Mouse (Mus musculus): ENCODE results near the gene 4430402I18Rik. TPM values are rescaled to one million over a fixed set of nuclear protein-coding genes. Genes with fewer than 3 reads are reported as not detected.
A peak's percentile ranks its signal among the peaks of the same experiment; 100 is the strongest.
"Not testable (repeated sequence)": the region's sequence is repeated elsewhere in the genome, so short reads cannot be mapped to it uniquely, and the experiment has no call there.

The 4430402I18Rik gene
- polyA plus RNA-seq, 1 experiment from 2014 or later: 0.23 TPM

GRCm38 (mm10) chr19:29000321-29000720 is 32.7 kb upstream of the 4430402I18Rik start:
- H3K4me3 ChIP-seq (ENCODE audit: low read depth, low read length); H3K27ac ChIP-seq (ENCODE audit: low read depth); H3K4me2 ChIP-seq (ENCODE audit: low read length); H3K9ac ChIP-seq (ENCODE audit: low read length); H3K4me1 ChIP-seq (replicated peaks; ENCODE audit: control insufficient read depth, insufficient read depth, low read length); DNase-seq (ENCODE audit: low spot score); H3K9me3 ChIP-seq (ENCODE audit: control insufficient read depth, low read length); ATAC-seq (replicated peaks; ENCODE audit: low FRiP score, low TSS enrichment, low read depth); H3K27me3 ChIP-seq (replicated peaks; ENCODE audit: control insufficient read depth, insufficient read depth, low read length): not testable (repeated sequence)
- peaks cover 66% of the 10 kb centered on the region for H3K36me3 ChIP-seq (ENCODE audit: control insufficient read depth, insufficient read depth, low read length)
- 98% methylated on average over 16 of the region's 16 CpGs for whole genome bisulfite sequencing

- Histone ChIP-seq H3K4me3 (ENCODE audit: low read depth, low read length) (no peak overlapping the region), H3K4me2 (ENCODE audit: low read length) (no peak overlapping the region), H3K4me1 (replicated peaks; ENCODE audit: control insufficient read depth, insufficient read depth, low read length) (no peaks in the 10 kb centered on the region), H3K27ac (ENCODE audit: low read depth) (no peak overlapping the region), H3K9me3 (ENCODE audit: control insufficient read depth, low read length) (no peaks in the 10 kb centered on the region), H3K36me3 (ENCODE audit: control insufficient read depth, insufficient read depth, low read length) (peaks cover 76% of the 10 kb centered on the region), H3K27me3 (replicated peaks; ENCODE audit: control insufficient read depth, insufficient read depth, low read length) (no peaks in the 10 kb centered on the region), H3K9ac (ENCODE audit: low read length) (no peak overlapping the region)
- WGBS: 81% methylated on average over 4 of the region's 4 CpGs
- DNase-seq (ENCODE audit: low spot score): no peak
- no peak for ATAC-seq (replicated peaks; ENCODE audit: low FRiP score, low TSS enrichment, low read depth)
These were observed 30.5 kb upstream of the 4430402I18Rik start for GRCm38 (mm10) chr19:28997976-28998630.

DNA sequence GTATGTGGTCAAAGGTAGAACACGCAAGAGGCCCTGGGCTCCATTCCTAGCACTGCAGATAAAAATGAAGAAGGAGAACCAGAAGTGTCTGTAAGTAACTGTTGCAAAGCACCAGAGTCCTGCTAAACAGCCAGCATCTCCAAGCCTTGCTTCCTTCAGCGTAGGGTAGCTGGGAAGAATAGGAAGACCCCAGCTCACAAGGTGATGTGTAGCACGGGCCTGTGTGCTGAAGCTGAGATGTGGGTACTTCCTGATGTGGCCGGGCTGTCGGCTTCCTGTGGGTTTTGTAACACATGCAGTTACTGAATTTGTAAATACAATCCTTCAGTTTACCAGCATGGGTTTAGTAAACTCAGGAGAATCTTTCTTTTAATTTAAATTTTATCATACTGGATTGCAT is 27.8 kb upstream of the 4430402I18Rik start:
- WGBS: 92% methylated on average over 5 of the region's 5 CpGs
- H3K27ac ChIP-seq (ENCODE audit: low read depth): no peak overlapping the region
- DNase-seq (ENCODE audit: low spot score): no peak

GRCm38 (mm10) chr19:28994870-28995269 is 27.3 kb upstream of the 4430402I18Rik start:
- no peak for ATAC-seq (replicated peaks; ENCODE audit: low FRiP score, low TSS enrichment, low read depth)

More for the DNA sequence above, 27.8 kb upstream of the 4430402I18Rik start:
- H3K27me3 ChIP-seq (replicated peaks; ENCODE audit: control insufficient read depth, insufficient read depth, low read length): no peaks in the 10 kb centered on the region
- H3K4me2 ChIP-seq (ENCODE audit: low read length): no peak overlapping the region
- ATAC-seq (replicated peaks; ENCODE audit: low FRiP score, low TSS enrichment, low read depth): no peak
- no peak overlapping the region for H3K9ac ChIP-seq (ENCODE audit: low read length)
- no peak overlapping the region for H3K4me3 ChIP-seq (ENCODE audit: low read depth, low read length)
- no peaks in the 10 kb centered on the region for H3K9me3 ChIP-seq (ENCODE audit: control insufficient read depth, low read length)
- no peaks in the 10 kb centered on the region; the same call in 1 of the 2 replicates for H3K4me1 ChIP-seq (replicated peaks; ENCODE audit: control insufficient read depth, insufficient read depth, low read length)
- H3K36me3 ChIP-seq (ENCODE audit: control insufficient read depth, insufficient read depth, low read length): peaks cover 54% of the 10 kb centered on the region

GRCm38 (mm10) chr19:28991391-28991790 is 23.8 kb upstream of the 4430402I18Rik start:
- DNase-seq (ENCODE audit: low spot score): no peak
- Histone ChIP-seq H3K4me3 (ENCODE audit: low read depth, low read length) (peak overlapping the region; percentile 88), H3K27ac (ENCODE audit: low read depth) (no peak overlapping the region), H3K27me3 (replicated peaks; ENCODE audit: control insufficient read depth, insufficient read depth, low read length) (no peaks in the 10 kb centered on the region), H3K4me2 (ENCODE audit: low read length) (peak overlapping the region; percentile 74), H3K9me3 (ENCODE audit: control insufficient read depth, low read length) (no peaks in the 10 kb centered on the region), H3K36me3 (ENCODE audit: control insufficient read depth, insufficient read depth, low read length) (peaks cover 26% of the 10 kb centered on the region), H3K4me1 (replicated peaks; ENCODE audit: control insufficient read depth, insufficient read depth, low read length) (peaks cover 5% of the 10 kb centered on the region; the same call in 1 of the 2 replicates), H3K9ac (ENCODE audit: low read length) (peak overlapping the region; percentile 84)
- 69% methylated on average over 5 of the region's 5 CpGs for WGBS
- ATAC-seq (replicated peaks; ENCODE audit: low FRiP score, low TSS enrichment, low read depth): no peak

More at GRCm38 (mm10) chr19:28994870-28995269, 27.3 kb upstream of the 4430402I18Rik start:
- Histone ChIP-seq H3K4me2 (ENCODE audit: low read length) (no peak overlapping the region), H3K36me3 (ENCODE audit: control insufficient read depth, insufficient read depth, low read length) (peaks cover 49% of the 10 kb centered on the region), H3K4me1 (replicated peaks; ENCODE audit: control insufficient read depth, insufficient read depth, low read length) (peaks cover under 1% of the 10 kb centered on the region; the same call in 1 of the 2 replicates), H3K27ac (ENCODE audit: low read depth) (no peak overlapping the region), H3K4me3 (ENCODE audit: low read depth, low read length) (no peak overlapping the region), H3K27me3 (replicated peaks; ENCODE audit: control insufficient read depth, insufficient read depth, low read length) (no peaks in the 10 kb centered on the region), H3K9ac (ENCODE audit: low read length) (no peak overlapping the region), H3K9me3 (ENCODE audit: control insufficient read depth, low read length) (no peaks in the 10 kb centered on the region)
- no peak for DNase-seq (ENCODE audit: low spot score)
- 75% methylated on average over 7 of the region's 7 CpGs for WGBS

DNA sequence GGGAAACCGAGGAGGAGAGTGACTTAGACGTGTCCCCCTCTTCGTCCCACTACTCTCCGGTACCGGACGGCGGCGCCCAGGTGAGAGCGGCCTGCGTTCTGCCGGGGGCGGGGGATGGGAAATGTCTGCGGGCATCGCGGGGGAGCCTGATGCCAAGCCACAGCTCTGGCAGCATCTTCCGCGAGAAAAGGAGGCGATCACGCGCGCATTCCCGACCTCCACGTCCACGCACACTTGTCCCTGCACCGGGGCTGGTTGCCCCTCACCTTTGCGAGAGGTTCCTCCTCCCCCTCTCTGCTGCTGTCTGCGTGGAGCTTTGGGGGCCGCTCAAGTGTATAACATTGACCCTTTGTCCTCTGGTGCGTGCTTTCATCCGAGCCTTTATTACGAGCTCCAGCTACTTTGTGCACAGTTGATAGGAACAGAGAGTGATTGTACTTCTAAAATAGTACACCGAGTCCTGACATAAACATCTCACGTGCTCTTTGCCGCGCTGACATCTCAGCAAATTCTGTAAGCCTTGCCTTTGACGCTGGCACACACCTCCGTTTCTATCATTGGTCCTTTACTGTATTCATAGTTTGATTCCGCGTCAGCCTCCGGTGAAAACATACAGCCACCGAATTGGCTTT is 23.1 kb upstream of the 4430402I18Rik start:
- Histone ChIP-seq H3K4me2 (ENCODE audit: low read length) (peak overlapping the region; percentile 74), H3K9me3 (ENCODE audit: control insufficient read depth, low read length) (no peaks in the 10 kb centered on the region), H3K27me3 (replicated peaks; ENCODE audit: control insufficient read depth, insufficient read depth, low read length) (no peaks in the 10 kb centered on the region), H3K27ac (ENCODE audit: low read depth) (peak overlapping the region; percentile 76), H3K36me3 (ENCODE audit: control insufficient read depth, insufficient read depth, low read length) (peaks cover 20% of the 10 kb centered on the region), H3K4me3 (ENCODE audit: low read depth, low read length) (peak overlapping the region; percentile 88), H3K9ac (ENCODE audit: low read length) (peak overlapping the region; percentile 84), H3K4me1 (replicated peaks; ENCODE audit: control insufficient read depth, insufficient read depth, low read length) (peaks cover 5% of the 10 kb centered on the region; the same call in 1 of the 2 replicates)
- 3% methylated on average over 41 of the region's 41 CpGs for WGBS
- DNase-seq (ENCODE audit: low spot score) (peak; percentile 65), ATAC-seq (replicated peaks; ENCODE audit: low FRiP score, low TSS enrichment, low read depth) (peak; percentile 70)

DNA sequence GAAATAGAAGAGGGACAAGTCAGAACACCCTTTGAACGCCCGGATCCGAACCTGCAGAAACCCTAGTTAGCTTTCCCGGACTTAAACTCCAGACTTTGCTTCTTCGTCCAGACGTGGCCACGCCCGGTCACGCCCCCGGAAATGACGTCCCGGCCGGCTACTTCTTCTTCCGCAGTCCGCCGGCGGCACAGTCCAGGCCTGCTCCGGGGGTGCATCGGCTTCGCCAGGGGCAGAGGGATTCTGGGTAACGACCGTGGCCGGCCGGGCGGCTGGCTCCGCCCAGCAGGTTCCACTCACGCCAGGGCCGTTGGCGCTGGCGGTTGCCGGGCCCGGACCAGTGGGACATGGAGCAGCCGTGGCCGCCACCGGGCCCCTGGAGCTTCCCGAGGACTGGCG is 22.6 kb upstream of the 4430402I18Rik start, which contains the start of gene Cdc37l1:
Cdc37l1 (plus strand) TSS at position 159 of the 396 bp plus-strand sequence.
- peak within 1 kb of the TSS; percentile 76 for H3K27ac ChIP-seq (ENCODE audit: low read depth)
- peak within 1 kb of the TSS; percentile 88 for H3K4me3 ChIP-seq (ENCODE audit: low read depth, low read length)
- H3K36me3 ChIP-seq (ENCODE audit: control insufficient read depth, insufficient read depth, low read length): peaks cover 14% of the 10 kb centered on the region
- peak; percentile 100 for DNase-seq (ENCODE audit: low spot score)
- H3K27me3 ChIP-seq (replicated peaks; ENCODE audit: control insufficient read depth, insufficient read depth, low read length): no peaks in the 10 kb centered on the region
- H3K9ac ChIP-seq (ENCODE audit: low read length): peak within 1 kb of the TSS; percentile 84
- ATAC-seq (replicated peaks; ENCODE audit: low FRiP score, low TSS enrichment, low read depth): peak; percentile 98
- H3K4me2 ChIP-seq (ENCODE audit: low read length): peak within 1 kb of the TSS; percentile 74
- H3K9me3 ChIP-seq (ENCODE audit: control insufficient read depth, low read length): no peaks in the 10 kb centered on the region
- WGBS: under 1% methylated on average over 33 of the region's 37 CpGs
- H3K4me1 ChIP-seq (replicated peaks; ENCODE audit: control insufficient read depth, insufficient read depth, low read length): peaks cover 5% of the 10 kb centered on the region; the same call in 1 of the 2 replicates

DNA sequence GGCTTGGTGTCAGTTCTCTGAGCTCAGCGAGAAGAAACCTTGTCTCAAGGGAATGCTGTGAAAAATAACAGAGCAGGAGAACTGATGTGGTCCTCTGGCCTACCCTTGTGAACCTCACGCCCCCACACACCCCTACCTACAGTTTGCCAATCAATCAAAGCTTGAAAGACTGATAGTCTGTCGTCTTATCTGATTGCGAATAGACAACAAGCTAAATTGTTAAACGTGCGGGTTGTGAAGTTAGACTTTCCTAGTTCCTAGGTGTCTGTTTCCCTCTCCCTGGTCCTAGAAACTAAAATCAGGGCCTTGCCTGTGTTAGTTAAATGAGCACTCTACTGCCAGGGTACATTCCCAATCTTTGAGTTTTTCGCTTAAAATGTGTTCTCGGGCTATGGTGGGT is 21.9 kb upstream of the 4430402I18Rik start:
- DNase-seq (ENCODE audit: low spot score) (no peak), ATAC-seq (replicated peaks; ENCODE audit: low FRiP score, low TSS enrichment, low read depth) (no peak)
- Histone ChIP-seq H3K36me3 (ENCODE audit: control insufficient read depth, insufficient read depth, low read length) (peaks cover 8% of the 10 kb centered on the region; the same call in 1 of the 2 replicates), H3K9ac (ENCODE audit: low read length) (peak overlapping the region; percentile 84), H3K27me3 (replicated peaks; ENCODE audit: control insufficient read depth, insufficient read depth, low read length) (no peaks in the 10 kb centered on the region), H3K4me2 (ENCODE audit: low read length) (peak overlapping the region; percentile 74), H3K9me3 (ENCODE audit: control insufficient read depth, low read length) (no peaks in the 10 kb centered on the region), H3K27ac (ENCODE audit: low read depth) (peak overlapping the region; percentile 76; the same call in 1 of the 2 replicates), H3K4me3 (ENCODE audit: low read depth, low read length) (peak overlapping the region; percentile 88), H3K4me1 (replicated peaks; ENCODE audit: control insufficient read depth, insufficient read depth, low read length) (peaks cover 5% of the 10 kb centered on the region; the same call in 1 of the 2 replicates)
- WGBS: 51% methylated on average over 8 of the region's 8 CpGs

All from intestine, embryonic 14.5 days (tissue).